Mouse (Mus musculus): ENCODE results near the gene Parn. TPM values are rescaled to one million over a fixed set of nuclear protein-coding genes. Genes with fewer than 3 reads are reported as not detected.

Parn gene
- polyA plus RNA-seq, 1 experiment from 2014 or later: 40.2 TPM

- H3K9ac ChIP-seq: no peak overlapping the region
- H3K27me3 ChIP-seq: peaks cover 12% of the 10 kb centered on the region; the same call in 1 of the 2 replicates
- 0 out of 2 replicates have a peak, but pooled peaks cover 3% of the 10 kb centered on the region for H3K36me3 ChIP-seq (replicated peaks)
- no peak for ATAC-seq (ENCODE audit: low FRiP score)
- 91% methylated on average over 5 of the region's 5 CpGs for WGBS
- no peaks in the 10 kb centered on the region; the same call in 1 of the 2 replicates for H3K4me1 ChIP-seq
- H3K9me3 ChIP-seq: no peaks in the 10 kb centered on the region
- H3K27ac ChIP-seq: no peak overlapping the region
- no peak overlapping the region for H3K4me3 ChIP-seq (replicated peaks)
- no peak overlapping the region for H3K4me2 ChIP-seq
These were observed 55.4 kb downstream of the Parn start for GRCm38 (mm10) chr16:13612571-13612970.

GRCm38 (mm10) chr16:13612058-13612457 is 55.9 kb downstream of the Parn start:
- no peaks in the 10 kb centered on the region; the same call in 1 of the 2 replicates for H3K4me1 ChIP-seq
- H3K9me3 ChIP-seq: no peaks in the 10 kb centered on the region
- H3K27ac ChIP-seq: no peak overlapping the region
- ATAC-seq (ENCODE audit: low FRiP score): no peak
- 91% methylated on average over 6 of the region's 6 CpGs for WGBS
- no peak overlapping the region for H3K4me2 ChIP-seq
- H3K4me3 ChIP-seq (replicated peaks): no peak overlapping the region
- no peak overlapping the region for H3K9ac ChIP-seq
- H3K27me3 ChIP-seq: peaks cover 12% of the 10 kb centered on the region; the same call in 1 of the 2 replicates
- H3K36me3 ChIP-seq (replicated peaks): 0 out of 2 replicates have a peak, but pooled peaks cover 1% of the 10 kb centered on the region

- no peaks in the 10 kb centered on the region for H3K9me3 ChIP-seq
- no peak overlapping the region for H3K9ac ChIP-seq
- no peak overlapping the region for H3K4me3 ChIP-seq (replicated peaks)
- no peak overlapping the region for H3K27ac ChIP-seq
- H3K4me2 ChIP-seq: no peak overlapping the region
- no peak for ATAC-seq (ENCODE audit: low FRiP score)
- H3K4me1 ChIP-seq: no peaks in the 10 kb centered on the region; the same call in 1 of the 2 replicates
- H3K27me3 ChIP-seq: peaks cover 14% of the 10 kb centered on the region
- no peaks in the 10 kb centered on the region for H3K36me3 ChIP-seq (replicated peaks)
These were observed 56.6 kb downstream of the Parn start for GRCm38 (mm10) chr16:13611399-13611798.

GRCm38 (mm10) chr16:13610951-13611381 is 57.0 kb downstream of the Parn start:
- Histone ChIP-seq H3K9ac (no peak overlapping the region), H3K27me3 (peaks cover 19% of the 10 kb centered on the region), H3K27ac (no peak overlapping the region), H3K4me1 (no peaks in the 10 kb centered on the region; the same call in 1 of the 2 replicates), H3K4me3 (replicated peaks) (no peak overlapping the region), H3K4me2 (no peak overlapping the region), H3K9me3 (no peaks in the 10 kb centered on the region), H3K36me3 (replicated peaks) (peaks cover 1% of the 10 kb centered on the region; the same call in 1 of the 2 replicates)
- 75% methylated on average over 5 of the region's 5 CpGs for WGBS
- ATAC-seq (ENCODE audit: low FRiP score): no peak

- Histone ChIP-seq H3K9ac (no peak overlapping the region), H3K27ac (no peak overlapping the region), H3K36me3 (replicated peaks) (peaks cover 11% of the 10 kb centered on the region; the same call in 1 of the 2 replicates), H3K9me3 (no peaks in the 10 kb centered on the region), H3K4me2 (no peak overlapping the region), H3K4me1 (no peaks in the 10 kb centered on the region; the same call in 1 of the 2 replicates), H3K27me3 (peaks cover 26% of the 10 kb centered on the region), H3K4me3 (replicated peaks) (no peak overlapping the region)
- WGBS: 90% methylated on average over 1 of the region's 1 CpGs
- no peak for ATAC-seq (ENCODE audit: low FRiP score)
These were observed 59.3 kb downstream of the Parn start for GRCm38 (mm10) chr16:13608705-13609085.

- H3K9ac ChIP-seq: no peak overlapping the region
- no peak for ATAC-seq (ENCODE audit: low FRiP score)
- H3K36me3 ChIP-seq (replicated peaks): peaks cover 11% of the 10 kb centered on the region; the same call in 1 of the 2 replicates
- no peak overlapping the region for H3K4me3 ChIP-seq (replicated peaks)
- H3K9me3 ChIP-seq: no peaks in the 10 kb centered on the region
- WGBS: 31% methylated on average over 4 of the region's 4 CpGs
- H3K4me2 ChIP-seq: no peak overlapping the region
- H3K4me1 ChIP-seq: no peaks in the 10 kb centered on the region; the same call in 1 of the 2 replicates
- H3K27me3 ChIP-seq: peaks cover 26% of the 10 kb centered on the region
- H3K27ac ChIP-seq: no peak overlapping the region
These were observed 59.8 kb downstream of the Parn start for GRCm38 (mm10) chr16:13607987-13608704.

GRCm38 (mm10) chr16:13602779-13603178 is 65.2 kb downstream of the Parn start:
- no peak overlapping the region for H3K4me3 ChIP-seq (replicated peaks)
- no peaks in the 10 kb centered on the region; the same call in 1 of the 2 replicates for H3K4me1 ChIP-seq
- H3K9me3 ChIP-seq: no peaks in the 10 kb centered on the region
- no peak for ATAC-seq (ENCODE audit: low FRiP score)
- H3K27me3 ChIP-seq: peaks cover 15% of the 10 kb centered on the region
- peaks cover 11% of the 10 kb centered on the region; the same call in 1 of the 2 replicates for H3K36me3 ChIP-seq (replicated peaks)
- H3K9ac ChIP-seq: no peak overlapping the region
- 66% methylated on average over 1 of the region's 1 CpGs for WGBS
- no peak overlapping the region for H3K4me2 ChIP-seq
- H3K27ac ChIP-seq: no peak overlapping the region

- Histone ChIP-seq H3K27ac (no peak overlapping the region), H3K4me1 (no peaks in the 10 kb centered on the region), H3K4me3 (replicated peaks) (no peak overlapping the region), H3K9me3 (no peaks in the 10 kb centered on the region), H3K9ac (no peak overlapping the region), H3K4me2 (no peak overlapping the region), H3K27me3 (no peaks in the 10 kb centered on the region), H3K36me3 (replicated peaks) (peaks cover 12% of the 10 kb centered on the region)
- no peak for ATAC-seq (ENCODE audit: low FRiP score)
- WGBS: 85% methylated on average over 2 of the region's 2 CpGs
These were observed 78.9 kb downstream of the Parn start for GRCm38 (mm10) chr16:13589049-13589408.

- 84% methylated on average over 5 of the region's 5 CpGs for WGBS
- Histone ChIP-seq H3K9ac (no peak overlapping the region), H3K9me3 (no peaks in the 10 kb centered on the region), H3K4me3 (replicated peaks) (no peak overlapping the region), H3K27ac (no peak overlapping the region), H3K4me1 (no peaks in the 10 kb centered on the region), H3K4me2 (no peak overlapping the region), H3K27me3 (no peaks in the 10 kb centered on the region), H3K36me3 (replicated peaks) (peaks cover 8% of the 10 kb centered on the region)
- ATAC-seq (ENCODE audit: low FRiP score): no peak
These were observed 79.6 kb downstream of the Parn start for GRCm38 (mm10) chr16:13588182-13589048.

- Histone ChIP-seq H3K9me3 (no peaks in the 10 kb centered on the region), H3K27ac (no peak overlapping the region), H3K9ac (no peak overlapping the region), H3K27me3 (no peaks in the 10 kb centered on the region), H3K4me3 (replicated peaks) (no peak overlapping the region), H3K36me3 (replicated peaks) (no peaks in the 10 kb centered on the region), H3K4me2 (no peak overlapping the region), H3K4me1 (no peaks in the 10 kb centered on the region)
- ATAC-seq (ENCODE audit: low FRiP score): no peak
- WGBS: 87% methylated on average over 9 of the region's 9 CpGs
These were observed 82.7 kb downstream of the Parn start for GRCm38 (mm10) chr16:13585234-13585633.

GRCm38 (mm10) chr16:13580784-13581183 is 87.2 kb downstream of the Parn start:
- Histone ChIP-seq H3K27me3 (no peaks in the 10 kb centered on the region), H3K4me1 (no peaks in the 10 kb centered on the region), H3K36me3 (replicated peaks) (no peaks in the 10 kb centered on the region), H3K9me3 (no peaks in the 10 kb centered on the region), H3K27ac (no peak overlapping the region), H3K4me2 (no peak overlapping the region), H3K9ac (no peak overlapping the region), H3K4me3 (replicated peaks) (no peak overlapping the region)
- 91% methylated on average over 3 of the region's 3 CpGs for WGBS
- no peak for ATAC-seq (ENCODE audit: low FRiP score)

GRCm38 (mm10) chr16:13580016-13580415 is 88.0 kb downstream of the Parn start:
- no peak for ATAC-seq (ENCODE audit: low FRiP score)
- H3K9ac ChIP-seq: no peak overlapping the region
- H3K36me3 ChIP-seq (replicated peaks): no peaks in the 10 kb centered on the region
- no peaks in the 10 kb centered on the region for H3K27me3 ChIP-seq
- H3K9me3 ChIP-seq: no peaks in the 10 kb centered on the region
- no peak overlapping the region for H3K27ac ChIP-seq
- H3K4me1 ChIP-seq: no peaks in the 10 kb centered on the region
- WGBS: 71% methylated on average over 1 of the region's 1 CpGs
- no peak overlapping the region for H3K4me3 ChIP-seq (replicated peaks)
- H3K4me2 ChIP-seq: no peak overlapping the region
